Mouse (Mus musculus) heart, postnatal 10 days (tissue): ENCODE measurements around the gene Olfr1459. TPM values are rescaled to one million over a fixed set of nuclear protein-coding genes. Genes with fewer than 3 reads are reported as not detected.

Experiments used
- DNase-seq, 2 experiments: peaks; one replicate each; pipeline ENCODE4 v3.0.0; 2021
- intact Hi-C: fragments of 180-260 bp; cut with DNase I; formaldehyde crosslinking; loops from one replicate; pipeline ENCODE4 v1.15.1; 2025
- total RNA-seq, 2 experiments: library from RNA; stranded (reverse); gene quantifications; 2 replicates each; pipeline ENCODE4 v1.2.3; 2021

Gene Olfr1459
- total RNA-seq = under 1 TPM; 0.02 to 0.05 TPM

GRCm38 (mm10) chr19:13149449-13149848 is at the start of gene Olfr1459:
Gene Olfr1459 (minus strand): TSS chr19:13149549.
- intact Hi-C loops = no loop called here
- no peak for DNase-seq

- intact Hi-C loops = no loop called here
- no peak for DNase-seq
Measured at GRCm38 (mm10) chr19:13185434-13185833, 36.1 kb upstream of the Olfr1459 start, which contains the start of gene Olfr1462. Gene Olfr1462 (plus strand): TSS chr19:13185734.

- intact Hi-C loops = no loop called here
- DNase-seq = no peak
Measured at GRCm38 (mm10) chr19:13162700-13163099, 13.4 kb upstream of the Olfr1459 start, which contains the start of gene Olfr1461. Gene Olfr1461 (plus strand): TSS chr19:13163000.

- intact Hi-C loops = no loop called here
- no peak for DNase-seq
Measured at GRCm38 (mm10) chr19:13106675-13107074, 42.7 kb downstream of the Olfr1459 start, which contains the start of gene Olfr1458. Gene Olfr1458 (minus strand): TSS chr19:13106775.

GRCm38 (mm10) chr19:13097791-13098190 is 51.6 kb downstream of the Olfr1459 start, which contains the start of gene Olfr1457:
Gene Olfr1457 (minus strand): TSS chr19:13097891.
- intact Hi-C loops = no loop called here
- DNase-seq = no peak

- intact Hi-C loops = no loop called here
- no peak for DNase-seq
Measured at GRCm38 (mm10) chr19:13093908-13094307, 55.4 kb downstream of the Olfr1459 start.

Other genes starting within 250 kb of the Olfr1459 start
- gene Olfr1447, start 245.8 kb downstream of the Olfr1459 start, total RNA-seq = not detected
- gene Olfr1448, start 225.1 kb downstream of the Olfr1459 start, total RNA-seq = not detected
- not detected for gene Olfr1449, start 218.7 kb downstream of the Olfr1459 start, total RNA-seq
- gene Olfr1450, start 199.3 kb downstream of the Olfr1459 start, total RNA-seq = not detected
- gene Olfr1451, start 154.5 kb downstream of the Olfr1459 start, total RNA-seq = not detected
- not detected for gene Olfr1453, start 121.2 kb downstream of the Olfr1459 start, total RNA-seq
- not detected for gene Olfr1454, start 88.9 kb downstream of the Olfr1459 start, total RNA-seq
- not detected for gene Olfr1457, start 51.7 kb downstream of the Olfr1459 start, total RNA-seq
- not detected for gene Olfr1458, start 42.8 kb downstream of the Olfr1459 start, total RNA-seq
- gene Olfr1461, start 13.5 kb upstream of the Olfr1459 start, total RNA-seq = not detected
- gene Olfr1462, start 36.2 kb upstream of the Olfr1459 start, total RNA-seq = not detected
- gene Olfr1463, start 81.8 kb upstream of the Olfr1459 start, total RNA-seq = not detected
- gene Olfr1465, start 166.0 kb upstream of the Olfr1459 start, total RNA-seq = not detected
- gene Olfr1466, start 189.3 kb upstream of the Olfr1459 start, total RNA-seq = not detected
- gene Olfr1467, start 212.7 kb upstream of the Olfr1459 start, total RNA-seq = not detected